Mouse (Mus musculus) hematopoietic stem cell, adult 5-6 weeks (primary cell): ENCODE measurements at regions not wholly inside any gene's neighbourhood (a gene's known extent, or its start where the extent isn't known, plus 50 kb on each side); places are given as distances from the start of the nearest gene placed in this dataset.

Source experiments
- ATAC-seq, 2 experiments: fragments of 125-278 bp in 1 of 2; replicated peaks in 1 of 2; 2 replicates each; pipeline ENCODE4 v1.8.0; 2016 to 2017; ENCODE audit warnings: inconsistent platforms in 2 of 2, mild to moderate bottlenecking in 2 of 2, moderate number of reproducible peaks in 2 of 2, low read depth in 1 of 2, moderate TSS enrichment in 1 of 2; ENCODE audit not compliant: low FRiP score in 2 of 2, poor library complexity in 2 of 2, severe bottlenecking in 2 of 2, insufficient read depth in 1 of 2, low TSS enrichment in 1 of 2

DNA sequence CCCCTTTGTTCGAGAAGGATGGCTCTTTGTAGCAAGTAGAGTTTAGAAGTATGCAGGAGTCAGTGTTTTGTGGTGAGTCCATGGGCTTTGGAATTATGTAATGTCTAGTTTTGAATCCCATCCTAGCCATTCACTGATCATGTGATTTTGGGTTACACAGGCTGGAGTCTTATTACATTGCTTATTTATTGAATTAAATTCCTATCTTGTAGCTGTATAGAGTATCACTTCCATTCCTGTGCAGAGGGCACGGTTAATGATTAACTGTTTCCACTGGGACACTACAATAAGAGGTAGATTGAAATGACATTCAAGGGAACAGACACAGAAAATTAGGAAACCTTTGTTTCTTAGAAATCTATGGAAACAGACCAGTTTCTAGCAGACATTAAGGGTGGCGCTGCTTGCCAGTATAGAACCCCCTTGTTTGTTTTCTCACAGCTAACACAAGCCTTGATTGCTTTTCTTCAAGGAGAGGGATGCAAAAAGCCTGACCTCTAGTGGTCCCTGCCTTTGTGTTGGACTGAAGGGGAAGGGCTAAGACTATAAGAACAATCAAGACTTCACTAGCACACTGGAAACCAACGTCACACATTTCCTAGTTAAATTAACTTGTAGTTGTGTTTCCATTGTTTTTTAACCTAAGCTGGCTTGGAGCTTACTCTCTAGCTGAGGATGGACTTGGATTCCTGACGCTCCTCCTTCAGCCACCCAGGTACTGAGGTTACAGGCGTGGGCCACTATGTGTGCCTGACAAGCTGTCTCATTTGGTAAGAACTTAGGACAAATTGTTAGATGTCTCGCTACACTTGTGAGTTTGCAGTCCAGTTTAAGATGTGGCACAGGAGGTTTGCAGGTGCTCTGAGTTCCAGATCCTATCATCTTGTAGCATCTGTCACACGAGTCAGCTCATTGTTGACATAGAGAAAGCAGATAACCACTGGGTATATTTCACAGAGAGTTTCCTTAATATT is 219.1 kb upstream of the Tprg start:
- ATAC-seq: peak in 1 of 2 experiments; percentile 68; a peak in 1 of 4 replicates

DNA sequence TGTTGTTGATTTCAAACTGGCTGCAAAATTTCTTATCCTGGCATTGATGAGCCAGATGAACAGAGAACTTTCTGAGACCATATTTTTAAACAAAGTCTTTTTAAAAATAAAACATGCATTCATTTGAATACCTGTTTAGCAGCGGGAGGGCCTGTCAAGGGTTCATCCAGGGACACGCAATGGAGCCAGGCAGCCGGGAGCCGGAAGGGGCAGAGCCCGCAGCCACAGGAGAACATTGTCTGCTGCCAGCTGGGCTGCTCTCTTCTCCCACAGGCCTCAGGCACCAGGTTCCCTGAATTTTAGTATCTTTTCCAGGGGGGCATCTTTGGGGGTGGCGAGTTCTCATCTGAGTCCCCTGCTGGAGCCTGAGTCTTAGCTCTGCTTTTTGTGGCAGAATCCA is 205.8 kb upstream of the Tprg start:
- no peak for ATAC-seq

DNA sequence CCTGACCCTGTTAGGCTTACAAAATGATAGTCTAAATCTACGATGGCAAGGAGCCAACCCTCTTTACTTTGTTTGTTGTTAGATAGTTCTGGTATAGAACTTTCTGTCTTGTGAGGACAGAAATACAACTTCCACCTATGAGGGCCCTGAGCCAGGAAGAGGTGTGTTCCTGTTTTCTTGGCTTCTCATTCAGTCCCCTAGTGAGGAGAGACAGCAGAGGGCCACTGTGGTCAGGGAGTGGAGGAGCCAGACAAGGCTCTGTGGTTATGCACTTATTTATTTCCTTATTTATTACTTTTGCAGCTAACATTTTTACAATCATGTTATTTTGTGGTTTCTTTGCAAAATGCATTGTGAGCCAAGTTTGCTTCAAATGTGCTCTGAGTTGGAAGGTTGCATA is 202.9 kb upstream of the Tprg start:
- peak; percentile 81 to 87 for ATAC-seq

DNA sequence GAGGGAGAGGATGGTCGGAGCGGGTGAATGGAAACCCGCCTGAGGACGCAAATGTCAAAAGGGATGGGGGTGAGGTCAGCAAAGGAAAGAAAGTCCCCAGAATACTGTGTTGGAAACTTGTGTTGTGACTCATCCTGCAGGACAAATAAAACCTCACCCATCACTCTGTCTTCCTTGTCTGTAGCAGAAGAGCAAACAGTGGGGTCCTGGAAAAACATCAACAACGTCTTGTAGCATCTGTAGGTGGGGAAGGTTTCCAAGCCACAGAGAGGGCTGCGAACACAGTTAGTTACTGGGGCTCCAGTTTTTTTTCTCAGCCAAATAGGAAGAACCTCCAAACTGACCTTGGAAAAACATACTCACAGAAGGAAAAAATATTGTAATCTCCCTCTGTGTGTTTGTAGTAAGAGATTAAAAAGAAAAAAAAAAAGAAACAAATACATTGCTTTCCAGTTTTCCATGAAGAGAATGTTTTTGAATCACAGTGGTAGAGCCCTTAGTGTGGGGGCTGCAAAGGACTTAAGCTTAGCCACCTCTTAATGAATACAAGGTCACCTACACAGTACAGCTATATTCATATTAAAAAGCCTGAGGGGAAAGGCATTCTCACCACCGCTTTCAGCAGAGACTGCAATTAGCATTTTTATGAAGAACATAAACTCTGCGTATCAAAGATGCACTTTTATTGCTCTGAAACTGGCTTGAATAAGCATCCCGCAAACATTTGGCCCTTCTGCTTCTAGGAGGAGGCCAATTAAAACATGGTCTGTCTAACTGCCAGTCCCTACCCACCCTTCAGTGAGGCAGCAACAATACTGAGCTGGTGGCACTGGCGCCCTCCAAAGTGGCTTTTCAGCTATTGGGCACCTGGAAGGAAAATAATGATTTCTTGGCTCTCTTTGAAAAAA is 198.6 kb upstream of the Tprg start:
- no peak for ATAC-seq

DNA sequence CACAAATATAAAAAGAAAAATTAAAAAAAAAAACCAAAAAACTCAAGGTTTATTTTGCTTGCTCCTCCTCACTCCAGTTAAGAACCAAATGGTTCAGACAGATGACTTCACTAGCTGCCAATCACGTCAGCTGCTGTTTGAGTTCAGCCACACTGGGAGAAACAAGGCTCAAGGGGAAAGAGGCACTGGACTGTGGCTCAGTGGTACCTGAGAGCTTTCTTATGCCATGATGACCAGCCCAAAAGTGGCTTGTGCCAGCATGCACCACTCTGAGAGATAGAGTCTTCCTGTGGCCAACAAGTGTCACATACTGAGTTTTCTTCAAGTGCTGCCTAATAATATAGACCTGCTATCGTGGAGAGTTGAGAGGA is 198.0 kb upstream of the Tprg start:
- ATAC-seq: no peak

DNA sequence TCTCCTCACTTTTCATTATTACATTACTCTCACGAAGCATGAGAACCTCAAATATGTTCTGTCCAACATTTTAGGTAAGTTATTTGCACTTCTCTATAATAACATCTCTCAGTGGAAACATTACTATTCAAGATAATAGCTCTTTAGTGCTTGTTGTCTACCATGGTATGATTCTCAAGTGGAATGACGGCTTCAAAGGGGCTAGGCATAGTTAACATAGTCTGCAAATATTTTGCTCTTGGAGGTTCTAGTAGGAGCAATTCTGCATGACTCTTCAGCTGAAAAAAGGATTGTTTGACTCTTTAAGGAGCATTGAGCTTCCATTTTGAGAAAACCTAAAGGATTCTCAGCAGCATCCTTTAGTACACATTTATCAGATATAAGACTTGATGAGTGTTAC is 182.5 kb upstream of the Tprg start:
- no peak for ATAC-seq

DNA sequence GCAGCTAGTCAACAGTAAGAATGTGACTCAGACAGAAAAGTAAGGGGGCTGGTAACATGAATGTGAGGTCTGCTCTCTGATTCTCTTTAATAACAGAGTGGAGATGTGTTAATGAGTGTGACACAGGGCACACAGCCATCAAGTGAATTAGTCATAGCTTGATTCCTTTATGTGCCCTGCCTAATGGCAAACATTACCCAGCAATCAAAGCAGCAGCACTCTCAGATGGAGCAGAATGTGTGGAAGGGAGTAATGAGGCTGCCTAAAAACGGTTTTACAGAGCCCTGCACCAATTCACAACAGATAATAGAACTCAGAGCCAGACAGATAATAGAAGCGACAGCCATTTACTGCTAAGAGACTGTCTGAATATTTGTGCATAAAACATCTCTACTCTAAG is 182.0 kb upstream of the Tprg start:
- no peak for ATAC-seq

DNA sequence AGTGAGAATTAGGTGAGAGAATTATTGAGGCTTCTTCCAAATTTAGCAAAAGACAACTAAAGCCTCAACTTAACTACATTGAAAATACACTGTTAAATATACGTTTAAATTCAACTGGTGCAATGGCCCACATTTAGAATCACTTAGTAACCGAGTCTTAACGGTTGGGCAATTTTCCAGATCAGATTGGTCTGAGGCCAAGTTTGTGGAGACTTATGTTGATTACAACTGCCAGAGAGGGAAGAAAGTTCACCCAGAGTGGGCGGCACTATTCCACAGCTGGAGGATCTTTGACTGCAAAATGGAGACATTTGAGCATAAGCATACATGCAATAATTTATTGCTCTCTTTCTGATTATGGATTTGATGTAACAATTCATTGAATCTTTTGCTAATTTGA is 146.5 kb upstream of the Tprg start:
- peak in 1 of 2 experiments; percentile 42; a peak in 2 of 4 replicates for ATAC-seq

DNA sequence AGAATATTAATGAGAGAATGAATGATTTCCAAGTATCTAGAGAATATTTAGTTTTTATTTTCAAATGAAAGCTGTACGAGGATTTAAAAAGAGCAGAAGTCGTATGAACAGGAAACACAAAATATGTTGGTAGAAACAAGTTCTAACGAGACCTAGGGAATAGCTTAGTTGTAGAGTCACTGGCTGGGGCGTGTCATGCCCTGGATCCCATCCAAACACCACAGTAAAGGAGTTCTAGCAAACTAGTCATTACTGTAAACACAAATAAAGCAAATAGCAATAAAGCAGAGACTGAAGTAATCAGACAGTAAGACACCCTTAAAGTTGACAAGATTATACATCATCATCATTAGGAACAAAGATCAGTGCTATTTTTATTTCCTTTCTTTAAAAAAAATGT is 139.1 kb upstream of the Tprg start:
- ATAC-seq: no peak

DNA sequence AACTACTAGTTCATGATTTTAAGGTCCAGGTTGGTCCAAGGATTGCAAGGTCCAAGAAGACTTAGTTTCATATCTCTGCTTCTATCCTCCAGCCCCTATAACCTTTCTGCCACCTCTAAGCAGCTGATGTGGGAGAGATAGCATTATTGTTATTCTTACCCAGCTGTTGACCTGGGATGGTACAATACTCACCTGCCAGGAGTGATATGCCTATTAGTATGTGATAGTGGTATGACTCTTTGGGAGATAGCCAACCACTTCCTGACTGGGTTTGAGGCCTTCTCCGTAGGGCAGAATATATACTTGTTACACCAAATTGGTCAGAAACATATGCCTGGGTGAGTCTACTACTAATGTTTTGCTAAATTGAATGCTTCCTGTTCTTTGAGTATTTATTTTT is 137.4 kb upstream of the Tprg start:
- ATAC-seq: no peak

DNA sequence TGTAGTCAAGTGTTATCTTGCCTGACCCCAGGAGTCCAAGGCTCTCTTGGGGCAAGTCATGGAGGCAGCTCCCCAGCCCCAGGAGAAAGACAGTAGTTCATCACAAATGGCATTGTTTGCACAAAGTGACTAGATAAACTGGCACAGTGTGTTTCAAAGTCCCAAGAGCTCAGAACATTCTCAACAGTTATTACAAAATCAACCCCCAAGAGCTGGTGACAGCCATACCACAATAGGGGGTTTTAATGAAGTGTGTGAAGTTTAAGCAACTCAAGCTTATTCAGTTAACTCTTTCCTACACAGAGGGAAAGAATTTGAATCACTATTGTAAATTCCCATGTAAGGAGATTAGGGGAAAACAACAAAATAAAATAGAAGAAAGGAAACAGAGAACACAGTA is 109.7 kb upstream of the Tprg start:
- no peak for ATAC-seq

DNA sequence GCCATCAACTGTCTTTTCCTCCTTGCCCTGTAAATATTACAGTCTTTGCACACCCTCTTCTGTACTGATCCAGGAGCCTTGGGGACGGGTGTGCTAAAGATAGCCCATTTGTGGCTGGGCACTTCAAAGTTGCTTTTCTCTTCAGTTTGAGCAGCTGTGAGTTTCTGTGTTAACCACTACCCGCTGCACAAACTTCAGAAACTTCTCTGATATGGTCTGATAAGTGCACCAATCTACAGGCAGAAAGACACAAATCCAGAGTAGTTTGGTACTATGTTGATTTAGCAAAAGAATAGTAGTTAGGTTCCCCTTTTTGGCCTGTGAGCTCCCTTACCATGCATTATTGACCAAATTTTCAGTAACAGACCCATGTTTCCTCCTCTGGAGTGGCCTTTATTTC is 108.6 kb upstream of the Tprg start:
- ATAC-seq: peak; percentile 62 to 85

DNA sequence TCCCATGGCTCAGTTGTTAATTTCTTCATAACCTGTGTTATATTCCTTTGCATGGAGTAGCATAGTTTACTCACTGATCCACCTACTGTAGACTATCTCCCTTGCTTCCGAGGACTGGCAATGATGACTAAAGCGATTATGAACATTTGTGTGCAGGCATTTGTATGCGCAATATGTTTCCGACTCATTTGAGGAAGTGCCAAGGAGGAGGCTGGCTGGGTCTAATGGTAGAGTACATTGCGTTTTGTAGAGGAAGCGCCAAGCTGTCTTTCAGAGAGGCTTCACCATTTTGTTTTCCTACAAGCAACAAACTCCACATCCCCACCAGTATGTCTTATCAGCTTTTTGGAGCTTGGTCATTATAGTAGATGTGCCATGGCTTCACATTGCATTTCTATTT is 104.7 kb upstream of the Tprg start:
- no peak for ATAC-seq

DNA sequence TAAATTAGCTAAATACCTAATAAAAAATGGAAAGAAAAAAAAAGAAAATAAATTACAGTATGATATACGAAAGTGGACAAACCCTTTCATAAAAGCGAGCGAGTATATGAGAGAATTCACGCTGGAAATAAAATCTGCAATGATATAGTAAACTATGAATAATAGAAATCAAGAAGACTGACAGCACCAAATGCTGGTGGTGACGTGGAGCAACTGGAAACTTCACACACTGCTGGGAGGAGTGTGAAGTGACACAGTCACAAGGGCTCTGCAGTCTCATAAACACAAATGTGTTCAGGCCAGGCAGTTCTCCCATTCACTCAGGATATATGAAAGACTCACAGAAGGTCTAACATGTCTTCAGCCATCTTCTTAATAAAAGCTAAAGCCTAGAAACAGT is 89.5 kb upstream of the Tprg start:
- ATAC-seq: no peak

DNA sequence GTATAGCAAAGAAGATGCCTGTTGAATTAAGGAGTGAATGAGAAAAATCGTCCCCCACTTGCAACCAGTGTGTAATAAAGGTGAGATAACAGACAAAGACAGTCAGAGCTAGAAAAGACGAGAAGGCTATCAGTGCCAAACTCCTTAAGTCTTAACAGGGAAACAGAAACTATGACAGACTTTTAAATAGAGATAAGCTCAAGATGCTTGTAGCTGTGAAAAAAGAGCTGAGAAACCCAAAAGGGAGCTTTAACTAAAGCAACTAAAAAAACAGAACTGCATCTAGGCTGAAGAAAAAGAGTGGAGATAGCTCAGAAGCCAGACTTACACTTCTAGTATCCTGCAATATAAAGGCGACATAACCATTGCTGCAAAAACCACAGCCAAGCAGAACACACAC is 87.8 kb upstream of the Tprg start:
- no peak; a peak in 1 of 4 replicates for ATAC-seq

DNA sequence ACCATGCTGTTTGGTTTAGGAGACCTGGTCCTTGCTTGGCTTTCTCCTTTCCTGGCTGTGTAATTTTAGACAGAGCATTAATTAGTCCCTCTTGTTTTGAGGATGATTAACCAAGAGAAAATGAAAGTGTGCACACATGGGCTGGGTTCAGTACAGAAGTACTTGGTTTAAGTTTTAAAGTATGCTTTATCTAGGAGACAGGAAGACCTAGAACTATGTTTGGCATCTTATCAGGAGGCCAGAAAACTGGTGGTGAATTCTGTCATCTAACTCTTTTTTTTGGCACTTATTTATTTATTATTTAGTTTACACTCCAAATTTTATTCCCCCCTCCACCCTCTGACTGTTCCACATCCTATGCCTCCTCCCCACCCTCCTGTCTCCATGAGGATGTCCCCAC is 86.6 kb upstream of the Tprg start:
- no peak for ATAC-seq

DNA sequence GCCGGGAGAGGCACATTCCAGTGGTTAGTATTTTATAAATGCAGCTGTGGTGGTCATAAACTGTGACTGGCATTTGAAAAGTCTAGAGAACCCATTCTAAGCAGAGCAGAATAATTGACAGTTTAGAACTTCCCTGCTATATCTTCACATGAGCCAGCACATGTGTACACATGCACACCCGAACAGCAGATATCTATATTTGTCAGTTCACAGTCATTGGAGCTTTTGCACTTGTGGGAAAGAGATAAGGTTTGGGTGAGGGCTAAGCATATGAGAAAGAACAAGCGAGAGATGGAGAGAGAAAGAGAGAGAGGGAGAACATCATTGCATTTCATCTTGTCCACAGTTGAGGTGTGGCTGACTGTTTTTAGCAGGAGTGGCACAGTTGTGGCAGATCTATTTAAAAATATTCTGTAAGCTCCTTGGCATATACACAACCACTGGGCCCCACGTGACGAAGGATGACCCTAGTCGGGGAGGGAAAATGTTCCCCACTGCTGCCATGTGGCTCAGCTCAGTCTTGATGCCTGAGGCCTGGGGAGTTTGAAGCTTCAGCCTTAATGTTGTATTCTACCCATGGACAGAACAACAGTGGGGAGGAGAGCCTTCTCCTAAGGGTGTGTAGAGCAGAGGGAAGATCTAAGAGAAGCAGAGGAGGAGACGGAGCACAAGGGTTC is 85.4 kb upstream of the Tprg start:
- peak; percentile 21 to 22; a peak in 1 of 4 replicates for ATAC-seq

DNA sequence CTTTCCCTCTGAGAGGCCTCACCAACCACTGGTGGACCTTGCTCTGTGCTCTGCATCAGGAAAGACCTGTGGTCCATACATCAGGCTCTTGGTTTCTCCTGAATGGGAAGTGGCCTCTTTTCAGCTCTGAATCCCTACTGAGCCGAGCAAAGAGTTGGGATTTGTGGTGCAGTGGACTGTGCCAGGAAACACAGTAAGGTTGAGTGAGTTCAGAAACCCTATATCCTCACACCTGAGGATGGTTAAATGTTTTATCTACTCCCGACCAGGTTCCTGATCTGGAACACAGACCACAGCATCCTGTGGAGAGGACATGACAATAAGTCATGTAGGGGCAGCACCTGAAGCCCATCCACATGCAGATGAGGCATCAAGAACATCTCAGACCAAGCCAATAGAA is 73.4 kb upstream of the Tprg start:
- no peak for ATAC-seq
